Mouse (Mus musculus): ENCODE data around the gene Ugt2b34. TPM values are rescaled to one million over a fixed set of nuclear protein-coding genes. Genes with fewer than 3 reads are reported as not detected.
"Not testable (repeated sequence)": the region's sequence is repeated elsewhere in the genome, so short reads cannot be mapped to it uniquely, and the experiment has no call there.

Gene Ugt2b34
- polyA plus RNA-seq, 1 experiment from 2014 or later = not detected

DNA sequence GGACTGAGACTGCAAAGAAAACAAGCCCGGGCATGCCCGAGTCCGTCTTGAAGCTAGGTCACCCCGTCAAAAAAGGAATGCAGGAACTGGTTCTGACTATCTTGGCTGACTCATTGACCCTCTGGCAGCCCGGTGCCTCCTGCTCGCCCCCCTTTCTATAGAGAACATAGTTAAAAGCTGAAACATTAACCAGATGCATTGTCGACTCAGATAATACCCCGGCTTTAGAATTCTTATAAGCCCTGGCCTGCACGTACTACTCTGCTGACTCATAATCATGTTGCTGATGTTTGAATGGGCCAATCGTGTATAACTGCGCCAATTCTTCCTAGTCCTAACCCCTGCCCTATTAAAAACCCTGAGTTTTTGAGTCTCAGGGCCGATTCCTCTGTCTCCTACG is 50.2 kb downstream of the Ugt2b34 start:
- not testable (repeated sequence) for H3K9me3 ChIP-seq; H3K9ac ChIP-seq; ATAC-seq (ENCODE audit: low FRiP score, low read depth); H3K4me3 ChIP-seq; H3K27me3 ChIP-seq (replicated peaks); H3K36me3 ChIP-seq; H3K27ac ChIP-seq; H3K4me2 ChIP-seq (replicated peaks); H3K4me1 ChIP-seq
- WGBS = 73% methylated on average over 13 of the region's 13 CpGs

- Histone ChIP-seq H3K27ac (no peak overlapping the region), H3K36me3 (no peaks in the 10 kb centered on the region), H3K9me3 (no peaks in the 10 kb centered on the region), H3K4me1 (no peaks in the 10 kb centered on the region), H3K27me3 (replicated peaks) (no peaks in the 10 kb centered on the region), H3K4me3 (no peak overlapping the region), H3K9ac (no peak overlapping the region), H3K4me2 (replicated peaks) (no peak overlapping the region)
- ATAC-seq (ENCODE audit: low FRiP score, low read depth) = no peak
- 66% methylated on average over 5 of the region's 5 CpGs for WGBS
Observed at GRCm38 (mm10) chr5:86851658-86852057, 55.1 kb downstream of the Ugt2b34 start.

DNA sequence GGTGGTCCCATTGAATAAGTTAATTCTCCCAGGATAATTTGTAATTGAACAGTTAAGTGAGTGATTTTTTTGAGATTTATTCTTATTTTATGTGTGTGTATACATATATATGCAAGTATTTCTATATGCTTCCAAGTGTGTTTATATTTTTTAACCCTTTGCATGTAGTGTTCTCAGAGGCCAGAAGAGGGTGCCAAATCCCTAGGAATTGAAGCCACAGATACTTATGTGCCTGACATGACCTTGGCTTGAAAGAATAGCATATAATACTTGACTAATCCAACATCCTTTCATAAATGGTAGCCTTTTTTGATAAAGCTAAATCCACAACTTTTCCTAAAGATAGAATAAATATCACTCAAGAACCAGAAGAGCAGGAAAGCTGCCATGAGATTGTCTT is 56.6 kb downstream of the Ugt2b34 start:
- H3K4me2 ChIP-seq (replicated peaks) = no peak overlapping the region
- H3K9ac ChIP-seq = no peak overlapping the region
- no peaks in the 10 kb centered on the region for H3K4me1 ChIP-seq
- no peak overlapping the region for H3K4me3 ChIP-seq
- H3K9me3 ChIP-seq = no peaks in the 10 kb centered on the region
- no peak overlapping the region for H3K27ac ChIP-seq
- no peaks in the 10 kb centered on the region for H3K27me3 ChIP-seq (replicated peaks)
- 0 out of 2 replicates have a peak, but pooled peaks have one; percentile 41 for ATAC-seq (ENCODE audit: low FRiP score, low read depth)
- no peaks in the 10 kb centered on the region for H3K36me3 ChIP-seq

DNA sequence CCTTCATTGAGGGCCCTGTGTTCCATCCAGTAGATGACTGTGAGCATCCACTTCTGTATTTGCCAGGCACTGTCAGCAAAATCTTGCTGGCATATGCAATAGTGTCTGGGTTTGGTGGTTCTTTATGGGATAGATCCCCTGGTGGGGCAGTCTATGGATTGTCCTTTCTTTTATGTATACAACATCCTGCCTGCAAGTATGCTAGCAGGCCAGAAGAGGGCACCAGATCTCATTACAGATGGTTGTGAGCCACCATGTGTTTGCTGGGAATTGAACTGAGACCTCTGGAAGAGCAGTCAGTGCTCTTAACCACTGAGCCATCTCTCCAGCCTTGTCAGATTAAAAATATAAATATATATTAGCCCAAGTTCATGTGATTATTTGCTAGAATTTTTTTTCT is 65.5 kb downstream of the Ugt2b34 start:
- not testable (repeated sequence) for H3K4me3 ChIP-seq; H3K36me3 ChIP-seq; H3K27me3 ChIP-seq (replicated peaks); H3K27ac ChIP-seq; H3K9ac ChIP-seq; H3K4me2 ChIP-seq (replicated peaks); ATAC-seq (ENCODE audit: low FRiP score, low read depth); H3K9me3 ChIP-seq; H3K4me1 ChIP-seq

GRCm38 (mm10) chr5:86840207-86840606 is 66.5 kb downstream of the Ugt2b34 start:
- Histone ChIP-seq H3K9ac (no peak overlapping the region), H3K27me3 (replicated peaks) (no peaks in the 10 kb centered on the region), H3K4me2 (replicated peaks) (no peak overlapping the region), H3K9me3 (no peaks in the 10 kb centered on the region), H3K36me3 (peaks cover 17% of the 10 kb centered on the region), H3K4me3 (no peak overlapping the region), H3K4me1 (no peaks in the 10 kb centered on the region), H3K27ac (no peak overlapping the region)
- ATAC-seq (ENCODE audit: low FRiP score, low read depth) = no peak
- WGBS = 90% methylated on average over 2 of the region's 2 CpGs

Other genes starting within 250 kb of the Ugt2b34 start
- gene Tmprss11b, start 230.6 kb downstream of the Ugt2b34 start, polyA plus RNA-seq (2016; fragmentation: Nextera tagmentation; extraction: Ambion mirVana) = not detected in 2 replicates
- not detected in 2 replicates for gene Tmprss11e, start 161.1 kb downstream of the Ugt2b34 start, polyA plus RNA-seq (2016; fragmentation: Nextera tagmentation; extraction: Ambion mirVana)
- 49.0 and 50.6 TPM in 2 replicates for gene Ythdc1, start 102.7 kb downstream of the Ugt2b34 start, polyA plus RNA-seq (2016; fragmentation: Nextera tagmentation; extraction: Ambion mirVana)
- not detected in 2 replicates for gene Ugt2b1, start 19.6 kb upstream of the Ugt2b34 start, polyA plus RNA-seq (2016; fragmentation: Nextera tagmentation; extraction: Ambion mirVana)
- gene Ugt2b35, start 93.9 kb upstream of the Ugt2b34 start, polyA plus RNA-seq (2016; fragmentation: Nextera tagmentation; extraction: Ambion mirVana) = not detected in 2 replicates
- not detected in 2 replicates for gene Ugt2b36, start 185.6 kb upstream of the Ugt2b34 start, polyA plus RNA-seq (2016; fragmentation: Nextera tagmentation; extraction: Ambion mirVana)
- gene Ugt2b5, start 233.4 kb upstream of the Ugt2b34 start, polyA plus RNA-seq (2016; fragmentation: Nextera tagmentation; extraction: Ambion mirVana) = not detected in 2 replicates

Measured in neural tube, embryonic 12.5 days (tissue).